13 mouse cellular contexts compared by ENCODE assay signal in the genomic region with DNA sequence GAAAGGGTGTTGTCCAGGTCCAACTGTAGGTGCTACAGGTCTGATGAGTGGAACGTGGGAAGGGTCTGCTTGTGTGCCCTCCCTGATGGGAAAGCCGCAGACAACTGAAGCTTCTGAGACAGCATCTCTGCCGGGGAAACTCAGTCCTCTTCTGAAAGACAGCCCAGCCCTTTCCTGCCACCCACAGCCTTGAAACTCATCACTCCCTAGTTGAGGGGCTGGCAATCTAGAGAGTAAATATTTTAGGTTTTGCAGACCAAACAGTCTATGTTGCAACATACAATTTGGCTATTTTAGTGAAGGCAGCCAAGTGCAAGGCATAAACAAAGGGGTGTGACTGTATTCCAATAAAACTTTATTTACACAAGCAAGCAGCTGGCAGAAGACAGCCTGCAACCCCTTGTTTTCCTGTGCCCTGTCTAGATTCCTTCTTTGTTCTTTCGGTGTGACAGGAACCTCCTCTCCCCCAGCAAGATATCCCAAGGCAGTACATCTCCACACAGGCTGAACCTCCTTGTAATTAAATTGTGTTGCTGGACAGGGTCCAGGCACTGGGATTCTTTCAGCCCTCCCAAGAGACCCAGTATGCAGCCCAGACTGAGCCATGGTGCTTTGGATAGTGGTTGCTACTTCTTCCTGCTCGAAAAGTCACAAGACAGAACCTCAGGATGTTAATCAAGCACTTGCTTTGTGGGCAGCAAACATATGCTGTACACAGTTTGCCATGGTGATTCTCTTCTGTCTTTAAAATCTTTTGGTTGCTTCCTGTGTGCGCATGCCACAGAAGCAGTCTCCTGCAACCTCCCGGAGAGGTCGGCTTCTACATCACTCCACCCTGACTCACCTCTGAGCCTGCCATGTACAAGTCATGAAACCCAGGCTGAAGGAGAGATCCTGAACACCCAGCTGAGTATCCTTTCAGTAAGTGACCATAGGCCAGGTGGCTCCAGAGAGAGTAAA.
DNase-seq lines count a peak whose midpoint lies in the region; ATAC-seq and TF ChIP-seq lines count a peak whose summit lies in the region.
"Had no signal": no experiment of that assay in that cellular context is flagged by ENCODE, and none has a peak within 500 bp of the region (broad histone marks: within the 10 kb centered on the region; RNA-seq: fewer than 3 reads in every experiment).

No protein-coding gene starts in this region.

- peaks cover 39% of the 10 kb centered on the region for H3K4me1 ChIP-seq in embryonic facial prominence, embryonic 13.5 days
- peaks cover 3% of the 10 kb centered on the region; the same call in 1 of the 2 replicates for H3K4me1 ChIP-seq in embryonic facial prominence, embryonic 10.5 days
- H3K4me1 ChIP-seq in hindbrain, embryonic 14.5 days (replicated peaks; ENCODE audit: control insufficient read depth, insufficient read depth, low read length): peaks cover 11% of the 10 kb centered on the region; the same call in 1 of the 2 replicates
- no peaks in the 10 kb centered on the region for H3K4me1 ChIP-seq in hindbrain, embryonic 16.5 days (ENCODE audit: control insufficient read depth, insufficient read depth, low read depth, low read length)
- H3K4me1 ChIP-seq in neural tube, embryonic 14.5 days (ENCODE audit: control insufficient read depth, insufficient read depth, low read length): 0 out of 2 replicates have a peak, but pooled peaks cover 4% of the 10 kb centered on the region
- H3K4me1 ChIP-seq in thymus, adult 2 months (replicated peaks; ENCODE audit: control insufficient read depth, insufficient read depth, low read length): no peaks in the 10 kb centered on the region

- H3K27ac ChIP-seq in embryonic facial prominence, embryonic 13.5 days: peak overlapping the region; percentile 68
- no peak overlapping the region for H3K27ac ChIP-seq in embryonic facial prominence, embryonic 10.5 days (replicated peaks)
- H3K27ac ChIP-seq in hindbrain, embryonic 14.5 days: no peak overlapping the region
- H3K27ac ChIP-seq in hindbrain, embryonic 16.5 days (ENCODE audit: low read depth, low read length): no peak overlapping the region
- no peak overlapping the region for H3K27ac ChIP-seq in neural tube, embryonic 14.5 days (ENCODE audit: low read depth, low read length)
- no peak overlapping the region for H3K27ac ChIP-seq in thymus, adult 2 months (ENCODE audit: control insufficient read depth, insufficient read depth, low read length)
- H3K27ac ChIP-seq: left cerebral cortex, adult 2 months; limb, embryonic 15.5 days had no signal

- no peak for TF ChIP-seq POLR2A in thymus, adult 2 months (IDR thresholded peaks at IDR 0.05; ENCODE audit: control insufficient read depth, extremely low read depth, insufficient read depth, low read length, poor library complexity)

- no peaks in the 10 kb centered on the region; the same call in 1 of the 2 replicates for H3K9me3 ChIP-seq in embryonic facial prominence, embryonic 13.5 days
- H3K9me3 ChIP-seq in embryonic facial prominence, embryonic 10.5 days: no peaks in the 10 kb centered on the region
- H3K9me3 ChIP-seq in hindbrain, embryonic 14.5 days (ENCODE audit: control insufficient read depth, low read length): no peaks in the 10 kb centered on the region
- H3K9me3 ChIP-seq in hindbrain, embryonic 16.5 days (ENCODE audit: control insufficient read depth, low read length): no peaks in the 10 kb centered on the region
- no peaks in the 10 kb centered on the region for H3K9me3 ChIP-seq in neural tube, embryonic 14.5 days (ENCODE audit: control insufficient read depth, low read length)
- H3K9me3 ChIP-seq: limb, embryonic 15.5 days had no signal

- no peak for ATAC-seq in embryonic facial prominence, embryonic 13.5 days (ENCODE audit: insufficient number of reproducible peaks, insufficient read depth, low FRiP score, low TSS enrichment, low read depth)
- ATAC-seq in hindbrain, embryonic 14.5 days (ENCODE audit: low FRiP score): peak; percentile 37; the same call in 1 of the 2 replicates
- no peak for ATAC-seq in hindbrain, embryonic 16.5 days
- ATAC-seq in neural tube, embryonic 14.5 days (ENCODE audit: low read depth): peak; percentile 17; the same call in 1 of the 2 replicates
- ATAC-seq: intestine, embryonic 16.5 days had no signal

- H3K4me2 ChIP-seq in embryonic facial prominence, embryonic 13.5 days: no peak overlapping the region
- no peak overlapping the region for H3K4me2 ChIP-seq in hindbrain, embryonic 14.5 days (replicated peaks)
- no peak overlapping the region for H3K4me2 ChIP-seq in hindbrain, embryonic 16.5 days (ENCODE audit: low read length)
- H3K4me2 ChIP-seq in neural tube, embryonic 14.5 days (ENCODE audit: low read depth, low read length): no peak overlapping the region
- H3K4me2 ChIP-seq: limb, embryonic 15.5 days had no signal

- H3K4me3 ChIP-seq in embryonic facial prominence, embryonic 13.5 days: no peak overlapping the region
- no peak overlapping the region for H3K4me3 ChIP-seq in embryonic facial prominence, embryonic 10.5 days
- H3K4me3 ChIP-seq in hindbrain, embryonic 14.5 days (replicated peaks; ENCODE audit: low read length): no peak overlapping the region
- H3K4me3 ChIP-seq in hindbrain, embryonic 16.5 days (ENCODE audit: low read length): no peak overlapping the region
- no peak overlapping the region for H3K4me3 ChIP-seq in neural tube, embryonic 14.5 days (ENCODE audit: low read depth, low read length)
- no peak overlapping the region for H3K4me3 ChIP-seq in thymus, adult 2 months (ENCODE audit: control insufficient read depth, insufficient read depth, low read length)
- H3K4me3 ChIP-seq: left cerebral cortex, adult 2 months; limb, embryonic 15.5 days had no signal

- DNase-seq in embryonic facial prominence, embryonic 10.5 days (ENCODE audit: low spot score): no peak
- no peak for DNase-seq in hindbrain, embryonic 14.5 days (ENCODE audit: low spot score)
- no peak for DNase-seq in neural tube, embryonic 10.5 days (ENCODE audit: extremely low spot score, low spot score)
- peak; percentile 25 for DNase-seq in ovary, postnatal 14 days (ENCODE audit: low spot score)
- no peak for DNase-seq in thymus, adult 2 months
- DNase-seq: cerebellum, adult 8-10 months; thymus, adult 18-20 months had no signal

- WGBS in embryonic facial prominence, embryonic 13.5 days: 64% methylated on average over 8 of the region's 8 CpGs
- 78% methylated on average over 8 of the region's 8 CpGs for WGBS in embryonic facial prominence, embryonic 10.5 days
- WGBS in hindbrain, embryonic 14.5 days: 73% methylated on average over 8 of the region's 8 CpGs
- WGBS in hindbrain, embryonic 16.5 days: 75% methylated on average over 8 of the region's 8 CpGs
- 73% methylated on average over 8 of the region's 8 CpGs for WGBS in neural tube, embryonic 14.5 days
- 67% methylated on average over 8 of the region's 8 CpGs for WGBS in thymus, adult 2 months

- no peak for TF ChIP-seq CTCF in thymus, adult 2 months (IDR thresholded peaks at IDR 0.05; ENCODE audit: borderline replicate concordance, control insufficient read depth, extremely low read depth, insufficient read depth, low read length, poor library complexity)

- H3K27me3 ChIP-seq in embryonic facial prominence, embryonic 13.5 days: no peaks in the 10 kb centered on the region
- no peaks in the 10 kb centered on the region for H3K27me3 ChIP-seq in embryonic facial prominence, embryonic 10.5 days (replicated peaks; ENCODE audit: low read depth, poor library complexity, severe bottlenecking)
- no peaks in the 10 kb centered on the region for H3K27me3 ChIP-seq in hindbrain, embryonic 14.5 days (ENCODE audit: control insufficient read depth, insufficient read depth, low read length)
- no peaks in the 10 kb centered on the region for H3K27me3 ChIP-seq in hindbrain, embryonic 16.5 days (replicated peaks; ENCODE audit: control insufficient read depth, insufficient read depth, low read length)
- H3K27me3 ChIP-seq in neural tube, embryonic 14.5 days (ENCODE audit: control insufficient read depth, insufficient read depth, low read length): no peaks in the 10 kb centered on the region
- H3K27me3 ChIP-seq in thymus, adult 2 months (ENCODE audit: control insufficient read depth, insufficient read depth, low read length): no peaks in the 10 kb centered on the region
- H3K27me3 ChIP-seq: limb, embryonic 15.5 days had no signal

- H3K9ac ChIP-seq in embryonic facial prominence, embryonic 13.5 days: no peak overlapping the region
- no peak overlapping the region for H3K9ac ChIP-seq in hindbrain, embryonic 14.5 days
- H3K9ac ChIP-seq in hindbrain, embryonic 16.5 days (ENCODE audit: low read depth, low read length): no peak overlapping the region
- no peak overlapping the region for H3K9ac ChIP-seq in neural tube, embryonic 14.5 days (replicated peaks; ENCODE audit: low read depth, low read length)
- H3K9ac ChIP-seq: limb, embryonic 15.5 days had no signal

- H3K36me3 ChIP-seq in embryonic facial prominence, embryonic 13.5 days: no peaks in the 10 kb centered on the region
- no peaks in the 10 kb centered on the region for H3K36me3 ChIP-seq in embryonic facial prominence, embryonic 10.5 days (replicated peaks)
- no peaks in the 10 kb centered on the region for H3K36me3 ChIP-seq in hindbrain, embryonic 14.5 days (replicated peaks; ENCODE audit: control insufficient read depth, insufficient read depth)
- H3K36me3 ChIP-seq in hindbrain, embryonic 16.5 days (ENCODE audit: control insufficient read depth, insufficient read depth, low read length): no peaks in the 10 kb centered on the region
- no peaks in the 10 kb centered on the region for H3K36me3 ChIP-seq in neural tube, embryonic 14.5 days (ENCODE audit: control insufficient read depth, insufficient read depth, low read length)
- no peaks in the 10 kb centered on the region for H3K36me3 ChIP-seq in thymus, adult 2 months (ENCODE audit: control insufficient read depth, insufficient read depth, low read length)
- H3K36me3 ChIP-seq: limb, embryonic 15.5 days had no signal

Comparison
In these comparisons a context has a peak if more than half of its experiments do, and no peak if none do; other contexts are left out.
1. ATAC-seq: peak in hindbrain, embryonic 14.5 days (single experiment) and neural tube, embryonic 14.5 days (single experiment); none in embryonic facial prominence, embryonic 13.5 days (single experiment) and hindbrain, embryonic 16.5 days (single experiment).